ENCODE assay signal across 19 mouse cellular contexts in genomic region chr6:51693984-51694383, GRCm38 (mm10).
"Had no signal": no experiment of that assay in that cellular context is flagged by ENCODE, and none has a peak within 500 bp of the region (broad histone marks: within the 10 kb centered on the region; RNA-seq: fewer than 3 reads in every experiment).

No protein-coding gene starts in this region.

- ATAC-seq: midbrain, embryonic 16.5 days had no signal

- H3K36me3 ChIP-seq: midbrain, embryonic 10.5 days; midbrain, embryonic 12.5 days; neural tube, embryonic 13.5 days; neural tube, embryonic 15.5 days; stomach, embryonic 15.5 days had no signal

- H3K4me1 ChIP-seq: midbrain, embryonic 10.5 days; midbrain, embryonic 12.5 days; neural tube, embryonic 13.5 days; stomach, embryonic 15.5 days had no signal

- H3K9me3 ChIP-seq: midbrain, embryonic 10.5 days; midbrain, embryonic 12.5 days; neural tube, embryonic 13.5 days; neural tube, embryonic 15.5 days; stomach, embryonic 15.5 days had no signal

- H3K9ac ChIP-seq: lung, embryonic 14.5 days; midbrain, embryonic 12.5 days; neural tube, embryonic 13.5 days; neural tube, embryonic 15.5 days; stomach, embryonic 15.5 days had no signal

- DNase-seq: lung, embryonic 14.5 days; lung, postnatal 10 days; lung, postnatal 4 days; midbrain, embryonic 14.5 days; retina, postnatal 1 day; right cerebral cortex, adult 18-20 months; right cerebral cortex, postnatal 25 days; right cerebral cortex, postnatal 4 days; thymus, adult 2 months; thymus, postnatal 25 days; thymus, postnatal 4 days had no signal

- H3K27me3 ChIP-seq: midbrain, embryonic 12.5 days; neural tube, embryonic 13.5 days; neural tube, embryonic 15.5 days; stomach, embryonic 15.5 days had no signal

- H3K27ac ChIP-seq: midbrain, embryonic 10.5 days; midbrain, embryonic 12.5 days; neural tube, embryonic 13.5 days; neural tube, embryonic 15.5 days; stomach, embryonic 15.5 days; stomach, postnatal 0 days had no signal

- H3K4me2 ChIP-seq: lung, embryonic 14.5 days; midbrain, embryonic 12.5 days; neural tube, embryonic 13.5 days; neural tube, embryonic 15.5 days; stomach, embryonic 15.5 days had no signal

- H3K4me3 ChIP-seq: midbrain, embryonic 10.5 days; midbrain, embryonic 12.5 days; myocyte; neural tube, embryonic 13.5 days; neural tube, embryonic 15.5 days; stomach, embryonic 15.5 days had no signal
